Mouse (Mus musculus): ENCODE results near the gene Faxc. TPM values are rescaled to one million over a fixed set of nuclear protein-coding genes. Genes with fewer than 3 reads are reported as not detected.

Faxc gene
- polyA plus RNA-seq (2014; fragmentation: Illumina TruSeq; extraction: RNeasy Lipid Tissue Mini Kit (QIAGEN cat#74804); ENCODE audit: insufficient read depth, low read depth, low replicate concordance): 0.31 TPM

GRCm38 (mm10) chr4:21930971-21931771 is at the start of gene Faxc:
Gene Faxc (plus strand): TSS chr4:21931329.

Other genes with a start within 250 kb of the Faxc start
- gene Prdm13, start 245.4 kb upstream of the Faxc start, polyA plus RNA-seq (2014; fragmentation: Illumina TruSeq; extraction: RNeasy Lipid Tissue Mini Kit (QIAGEN cat#74804); ENCODE audit: insufficient read depth, low read depth, low replicate concordance): not detected
- 15.6 TPM for gene Ccnc, start 203.6 kb upstream of the Faxc start, polyA plus RNA-seq (2014; fragmentation: Illumina TruSeq; extraction: RNeasy Lipid Tissue Mini Kit (QIAGEN cat#74804); ENCODE audit: insufficient read depth, low read depth, low replicate concordance)
- 4.8 TPM for gene Usp45, start 164.2 kb upstream of the Faxc start, polyA plus RNA-seq (2014; fragmentation: Illumina TruSeq; extraction: RNeasy Lipid Tissue Mini Kit (QIAGEN cat#74804); ENCODE audit: insufficient read depth, low read depth, low replicate concordance)
- gene Tstd3, start 164.1 kb upstream of the Faxc start, polyA plus RNA-seq (2014; fragmentation: Illumina TruSeq; extraction: RNeasy Lipid Tissue Mini Kit (QIAGEN cat#74804); ENCODE audit: insufficient read depth, low read depth, low replicate concordance): 5.9 TPM
- 22.1 TPM for gene Pnisr, start 83.7 kb upstream of the Faxc start, polyA plus RNA-seq (2014; fragmentation: Illumina TruSeq; extraction: RNeasy Lipid Tissue Mini Kit (QIAGEN cat#74804); ENCODE audit: insufficient read depth, low read depth, low replicate concordance)
- 5.4 TPM for gene Coq3, start 51.7 kb upstream of the Faxc start, polyA plus RNA-seq (2014; fragmentation: Illumina TruSeq; extraction: RNeasy Lipid Tissue Mini Kit (QIAGEN cat#74804); ENCODE audit: insufficient read depth, low read depth, low replicate concordance)